Mouse (Mus musculus) spleen, embryonic (tissue): Measurements from ENCODE around the gene Cacnb3.
"Not testable (repeated sequence)": the region's sequence is repeated elsewhere in the genome, so short reads cannot be mapped to it uniquely, and the experiment has no call there.

ENCODE experiments used
- CTCF ChIA-PET: fragments of 350-600 bp; sonication (Branson Sonifier 250); formaldehyde crosslinking; loops from one replicate; lab custom pipeline; 2022; lab: Charles Lee

Gene Cacnb3

GRCm38 (mm10) chr15:98630540-98630939 is at the start of gene Cacnb3:
Gene Cacnb3, plus strand, starts transcription at chr15:98630840.
- CTCF ChIA-PET = interaction anchor here (1.1 kb wide), 1 partner anchor 46 kb away, joined by 3 read pairs; the partner anchor contains the start of gene Rnd1

GRCm38 (mm10) chr15:98582410-98582809 is 48.2 kb upstream of the Cacnb3 start:
- CTCF ChIA-PET = no interaction called here

GRCm38 (mm10) chr15:98582996-98583395 is 47.6 kb upstream of the Cacnb3 start:
- CTCF ChIA-PET = no interaction called here

- CTCF ChIA-PET = no interaction called here
Observed at GRCm38 (mm10) chr15:98585421-98585820, 45.2 kb upstream of the Cacnb3 start.

- CTCF ChIA-PET = not testable (repeated sequence)
Observed at GRCm38 (mm10) chr15:98586141-98586540, 44.5 kb upstream of the Cacnb3 start.

DNA sequence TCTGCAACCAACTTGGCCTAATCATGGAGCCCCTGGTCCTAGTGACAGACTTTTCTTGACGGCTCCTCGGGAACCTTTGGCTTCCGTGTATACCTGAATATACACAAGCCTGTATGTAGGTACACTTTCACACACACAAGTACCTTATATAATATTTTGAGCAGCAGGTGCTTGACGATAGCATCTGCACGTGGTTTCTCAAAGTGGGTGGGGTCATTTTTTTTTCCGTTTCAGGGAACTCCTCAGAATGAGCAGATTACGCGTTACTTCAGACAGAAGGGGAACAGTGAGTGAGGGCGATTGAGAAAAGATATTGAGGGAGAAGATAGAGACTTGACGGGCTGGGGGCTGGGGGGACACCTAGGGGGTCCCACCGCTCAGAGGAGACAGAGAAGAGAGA is 42.9 kb upstream of the Cacnb3 start:
- CTCF ChIA-PET = no interaction called here

GRCm38 (mm10) chr15:98589640-98590336 is 40.9 kb upstream of the Cacnb3 start:
- CTCF ChIA-PET = no interaction called here

GRCm38 (mm10) chr15:98591396-98591795 is 39.2 kb upstream of the Cacnb3 start:
- CTCF ChIA-PET = interaction anchor here (0.6 kb wide), 1 partner anchor 548 kb away, joined by 3 read pairs; no protein-coding TSS in a partner anchor

DNA sequence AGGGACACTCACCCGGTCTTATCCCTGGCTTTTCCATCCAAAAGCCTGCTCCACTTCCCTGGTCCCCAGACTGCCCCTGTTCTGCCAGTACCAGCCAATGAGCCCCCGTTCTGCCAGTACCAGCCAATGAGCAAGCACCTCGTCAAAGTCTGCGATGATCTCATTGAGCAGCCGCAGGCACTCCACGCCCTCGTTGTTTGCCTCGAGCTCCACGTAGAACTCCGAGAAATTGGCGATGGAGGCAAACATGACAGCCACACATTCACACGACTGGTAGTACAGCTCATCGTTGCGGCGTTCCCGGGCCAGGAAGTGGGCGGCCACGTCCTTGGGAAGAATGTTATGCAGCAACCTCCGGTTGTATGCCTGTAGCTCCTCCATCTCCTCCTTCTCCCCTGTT is 36.4 kb upstream of the Cacnb3 start:
- CTCF ChIA-PET = no interaction called here

DNA sequence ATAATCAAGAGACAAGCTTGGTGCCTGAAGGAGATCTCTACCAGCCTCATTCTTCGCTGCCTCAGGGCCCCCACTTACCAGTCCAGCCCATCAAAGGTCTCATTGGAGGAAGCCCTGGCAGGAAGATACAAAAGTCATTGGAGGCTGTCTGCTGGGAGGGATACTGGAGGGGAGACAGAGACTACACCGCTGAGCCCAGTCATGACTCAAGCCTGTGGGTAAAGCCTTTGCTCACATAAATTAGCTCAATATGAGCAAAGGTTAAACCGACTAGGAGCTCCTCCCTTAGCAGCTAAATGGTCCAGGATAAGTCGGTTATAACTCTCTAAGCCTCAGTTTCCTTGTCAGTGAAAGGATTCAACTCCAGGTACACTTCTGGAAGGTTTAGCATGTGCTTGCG is 35.6 kb upstream of the Cacnb3 start:
- CTCF ChIA-PET = no interaction called here

- CTCF ChIA-PET = no interaction called here
Observed at GRCm38 (mm10) chr15:98596609-98597008, 34.0 kb upstream of the Cacnb3 start.

- CTCF ChIA-PET = no interaction called here
Observed at GRCm38 (mm10) chr15:98600036-98600709, 30.5 kb upstream of the Cacnb3 start.

DNA sequence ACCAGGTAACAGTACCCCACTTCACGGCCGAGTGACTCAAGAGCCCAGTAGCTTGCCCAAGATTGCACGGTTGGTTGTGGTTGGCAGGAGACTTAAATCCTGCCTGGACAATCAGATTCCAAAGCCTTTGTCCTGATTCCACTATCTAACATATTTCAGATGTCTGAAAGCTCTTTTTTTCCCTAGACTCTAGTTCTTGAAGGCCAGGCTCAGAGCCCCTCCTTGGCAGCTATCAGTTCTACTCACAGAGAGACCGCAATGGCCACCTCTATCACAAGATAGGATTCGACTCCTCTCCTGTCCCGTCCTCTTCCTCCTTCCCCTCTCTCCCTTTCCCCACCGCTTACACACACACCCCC is 28.8 kb upstream of the Cacnb3 start:
- CTCF ChIA-PET = no interaction called here

GRCm38 (mm10) chr15:98602191-98602881 is 28.3 kb upstream of the Cacnb3 start:
- CTCF ChIA-PET = no interaction called here

- CTCF ChIA-PET = no interaction called here
Observed at GRCm38 (mm10) chr15:98602921-98603458, 27.6 kb upstream of the Cacnb3 start.

DNA sequence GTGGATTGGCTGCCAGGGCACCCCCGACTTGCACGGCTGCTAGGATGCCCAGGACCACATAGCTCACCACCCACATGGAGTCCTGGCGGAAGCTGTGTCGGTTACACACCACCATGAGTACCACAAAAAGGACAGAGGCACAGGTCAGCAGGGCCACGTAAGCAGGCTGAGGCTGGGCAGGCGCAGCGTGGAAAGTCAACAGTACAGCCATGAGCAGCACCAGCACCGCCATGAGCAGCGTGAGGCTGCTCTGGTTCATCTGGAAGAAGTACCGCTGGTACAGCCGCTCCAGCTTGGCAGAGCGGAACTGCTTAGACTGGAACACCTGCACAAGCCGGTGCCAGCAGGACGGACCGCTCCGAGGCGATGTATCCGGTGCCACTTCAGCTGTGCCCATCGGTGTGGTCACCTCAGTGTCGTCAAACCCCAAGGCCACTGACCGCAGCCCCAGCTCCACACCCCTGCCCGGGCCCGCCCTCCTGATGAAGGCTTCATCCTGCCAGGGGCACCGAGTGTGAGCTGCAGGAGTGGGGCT is 26.5 kb upstream of the Cacnb3 start:
- CTCF ChIA-PET = no interaction called here

DNA sequence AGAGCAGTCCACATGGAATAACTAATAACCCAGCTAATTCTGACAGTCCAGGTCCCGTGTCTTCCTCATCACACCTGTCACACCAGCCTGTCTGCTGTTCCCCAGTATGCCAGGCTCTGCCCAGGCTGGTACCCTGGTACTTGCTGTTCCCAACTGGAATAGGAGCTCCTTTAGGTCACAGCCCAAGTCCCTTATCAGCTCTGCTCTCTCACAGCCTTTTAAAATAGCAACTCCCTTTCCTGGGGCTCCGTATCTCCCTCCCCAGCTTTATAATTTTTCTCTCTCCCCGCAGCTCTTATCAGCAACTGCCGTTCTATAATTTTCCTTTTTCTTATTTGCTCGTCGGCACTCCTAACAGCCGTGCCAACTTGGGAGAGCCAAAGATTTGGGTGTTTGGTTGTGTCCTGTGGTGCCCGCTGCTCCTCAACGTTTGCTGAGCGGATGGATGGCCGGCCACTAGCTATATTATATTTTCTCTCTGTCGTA is 24.5 kb upstream of the Cacnb3 start:
- CTCF ChIA-PET = interaction anchor here (0.5 kb wide), 3 partner anchors 16 to 439 kb away, joined by 3 to 5 read pairs (median 4); partner anchors contain the start of gene Ccdc184

- CTCF ChIA-PET = no interaction called here
Observed at GRCm38 (mm10) chr15:98606739-98607138, 23.9 kb upstream of the Cacnb3 start.

- CTCF ChIA-PET = no interaction called here
Observed at GRCm38 (mm10) chr15:98607557-98607956, 23.1 kb upstream of the Cacnb3 start.

DNA sequence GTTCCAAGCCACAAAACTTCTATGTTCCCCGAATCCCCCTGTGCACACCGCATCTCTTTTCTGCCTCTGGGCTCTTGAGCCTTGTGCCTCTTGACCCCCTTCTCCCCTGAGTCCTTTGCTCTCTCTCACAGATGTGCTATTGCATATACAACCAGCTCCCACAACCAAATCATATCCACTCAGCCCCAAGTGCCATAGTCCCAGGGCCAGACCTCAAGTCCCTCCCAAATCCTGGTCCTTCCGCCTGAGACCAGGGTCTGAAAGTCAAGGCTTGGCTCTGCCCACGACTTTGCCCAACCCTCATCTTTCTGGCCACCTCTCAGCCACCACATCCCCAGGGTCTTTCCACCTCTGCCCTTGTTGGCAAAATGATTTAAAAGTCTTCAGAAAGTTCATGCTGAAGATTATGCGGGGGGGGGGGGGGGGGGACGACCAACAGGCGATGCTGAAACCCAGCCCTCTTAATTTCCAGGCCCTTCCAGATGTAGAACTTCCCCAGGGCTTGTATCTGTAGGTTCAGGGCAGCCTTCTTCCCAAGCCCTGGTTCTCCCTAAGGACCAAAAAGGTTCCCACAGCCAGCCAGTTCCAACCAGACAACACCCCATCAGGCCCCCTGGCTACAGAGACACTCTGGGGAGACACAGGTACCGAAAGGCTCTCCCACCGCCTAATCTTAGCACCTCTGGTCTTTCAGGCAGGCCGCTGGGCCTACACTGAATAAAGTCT is 22.4 kb upstream of the Cacnb3 start:
- CTCF ChIA-PET = interaction anchor here (0.6 kb wide), 1 partner anchor 24 kb away, joined by 3 read pairs; no protein-coding TSS in a partner anchor

DNA sequence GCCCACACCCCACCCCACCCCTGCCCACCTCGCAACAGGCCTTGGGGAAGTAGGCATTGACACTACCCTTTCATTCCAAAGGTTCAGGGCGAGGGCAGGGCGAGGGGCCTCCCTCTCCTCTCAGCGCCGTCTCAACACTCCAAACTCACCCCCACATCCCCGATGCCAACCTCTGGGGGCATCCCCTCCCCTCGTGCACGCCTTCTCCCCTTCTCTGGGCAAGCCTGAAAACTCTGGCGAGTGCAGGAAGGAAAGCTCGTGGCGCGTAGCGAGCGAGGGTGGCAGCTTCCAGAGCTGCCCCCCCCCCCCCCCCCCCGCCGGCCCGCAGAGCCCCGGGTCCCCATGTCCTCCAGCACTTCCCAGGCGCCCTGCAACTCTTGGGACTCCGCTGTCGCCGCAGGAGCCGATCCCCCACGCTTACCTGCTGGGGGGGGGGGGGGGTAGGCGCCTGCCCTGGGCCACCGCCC is 21.8 kb upstream of the Cacnb3 start:
- CTCF ChIA-PET = interaction anchor here (0.6 kb wide), 1 partner anchor 25 kb away, joined by 3 read pairs; no protein-coding TSS in a partner anchor
